Mouse (Mus musculus): ENCODE results near the gene Il22ra2. TPM values are rescaled to one million over a fixed set of nuclear protein-coding genes. Genes with fewer than 3 reads are reported as not detected.

The Il22ra2 gene
- total and polyA plus RNA-seq, 3 experiments, result 0.13 TPM; not detected in 2

GRCm38 (mm10) chr10:19598091-19598490 is 23.7 kb upstream of the Il22ra2 start:
- dilution Hi-C loops (cut with MboI; ENCODE audit: extremely low pct_ligation_motif_present, extremely low pct_unique_long_range_greater_than_20kb, low sequenced_read_pairs), result no loop called here
- in situ Hi-C loops (cut with MboI; ENCODE audit: low pct_ligation_motif_present, low pct_unique_long_range_greater_than_20kb, low sequenced_read_pairs), result loop anchor here (10.0 kb wide), 1 partner anchor 63 kb away; no protein-coding TSS in a partner anchor
- Histone ChIP-seq H3K27me3 (replicated peaks) (no peaks in the 10 kb centered on the region), H3K4me2 (ENCODE audit: insufficient read depth, low read depth, poor library complexity, severe bottlenecking) (no peak overlapping the region), H3K36me3 (replicated peaks in 1 of 2; ENCODE audit: control insufficient read depth in 1 of 2, insufficient read depth in 1 of 2, low read length in 1 of 2) (peaks cover 32 to 74% of the 10 kb centered on the region in 2 experiments), H3K9me3 (replicated peaks; ENCODE audit: low read length) (peaks cover 10% of the 10 kb centered on the region), H3K4me3 (replicated peaks in 1 of 3; ENCODE audit: low read depth in 2 of 3, low read length in 2 of 3, poor library complexity in 1 of 3) (no peak overlapping the region), H3K27ac (ENCODE audit: insufficient read depth, low read depth) (no peak overlapping the region), H3K4me1 (ENCODE audit: control insufficient read depth in 1 of 2, insufficient read depth in 2 of 2) (peaks cover 5 to 43% of the 10 kb centered on the region in 2 experiments; a peak in 3 of 4 replicates), H3K79me2 (replicated peaks; ENCODE audit: control insufficient read depth, extremely low read depth, insufficient read depth, poor library complexity, severe bottlenecking) (peaks cover 2% of the 10 kb centered on the region), H3K9ac (ENCODE audit: insufficient read depth, low read depth) (no peak overlapping the region)
- TF ChIP-seq ETS1 (conservative IDR thresholded peaks at IDR 0.05; ENCODE audit: low read depth, low read length) (no peak), JUND (conservative IDR thresholded peaks at IDR 0.05; ENCODE audit: low read depth, low read length) (no peak), BHLHE40 (IDR thresholded peaks at IDR 0.05; ENCODE audit: low read depth, low read length) (no peak), RCOR1 (conservative IDR thresholded peaks at IDR 0.05; ENCODE audit: low read depth, low read length) (no peak), CHD2 (IDR thresholded peaks at IDR 0.05; ENCODE audit: low read length) (no peak), ZMIZ1 (IDR thresholded peaks at IDR 0.05; ENCODE audit: low read depth, low read length) (no peak), CTCF (conservative IDR thresholded peaks at IDR 0.05 in 1 of 2, IDR thresholded peaks at IDR 0.05 in 1 of 2; ENCODE audit: low read depth in 2 of 2, low read length in 2 of 2) (no peak), GABPA (IDR thresholded peaks at IDR 0.05; ENCODE audit: insufficient replicate concordance, low read depth, low read length) (no peak), E2F4 (IDR thresholded peaks at IDR 0.05; ENCODE audit: insufficient replicate concordance, low read depth, low read length) (no peak), SMC3 (IDR thresholded peaks at IDR 0.05; ENCODE audit: low read depth, low read length) (no peak), KAT2A (IDR thresholded peaks at IDR 0.05; ENCODE audit: insufficient replicate concordance, low read length) (no peak)
- peak; percentile 12 for DNase-seq (ENCODE audit: extremely low read depth)

GRCm38 (mm10) chr10:19599331-19600092 is 22.3 kb upstream of the Il22ra2 start:
- Histone ChIP-seq H3K4me2 (ENCODE audit: insufficient read depth, low read depth, poor library complexity, severe bottlenecking) (no peak overlapping the region), H3K79me2 (replicated peaks; ENCODE audit: control insufficient read depth, extremely low read depth, insufficient read depth, poor library complexity, severe bottlenecking) (peaks cover 2% of the 10 kb centered on the region; the same call in 1 of the 2 replicates), H3K4me1 (ENCODE audit: control insufficient read depth in 1 of 2, insufficient read depth in 2 of 2) (peaks cover 1 to 29% of the 10 kb centered on the region in 2 experiments; a peak in 2 of 4 replicates), H3K9me3 (replicated peaks; ENCODE audit: low read length) (peaks cover 10% of the 10 kb centered on the region), H3K36me3 (replicated peaks in 1 of 2; ENCODE audit: control insufficient read depth in 1 of 2, insufficient read depth in 1 of 2, low read length in 1 of 2) (peaks cover 43 to 84% of the 10 kb centered on the region in 2 experiments), H3K4me3 (replicated peaks in 1 of 3; ENCODE audit: low read depth in 2 of 3, low read length in 2 of 3, poor library complexity in 1 of 3) (no peak overlapping the region), H3K27me3 (replicated peaks) (no peaks in the 10 kb centered on the region), H3K9ac (ENCODE audit: insufficient read depth, low read depth) (no peak overlapping the region), H3K27ac (ENCODE audit: insufficient read depth, low read depth) (no peak overlapping the region)
- dilution Hi-C loops (cut with MboI; ENCODE audit: extremely low pct_ligation_motif_present, extremely low pct_unique_long_range_greater_than_20kb, low sequenced_read_pairs) (no loop called here), in situ Hi-C loops (cut with MboI; ENCODE audit: low pct_ligation_motif_present, low pct_unique_long_range_greater_than_20kb, low sequenced_read_pairs) (loop anchor here (5.0 to 10.0 kb wide), 2 partner anchors 65 to 93 kb away; no protein-coding TSS in a partner anchor)
- TF ChIP-seq RCOR1 (conservative IDR thresholded peaks at IDR 0.05; ENCODE audit: low read depth, low read length), result no peak
- DNase-seq (ENCODE audit: extremely low read depth), result no peak

DNA sequence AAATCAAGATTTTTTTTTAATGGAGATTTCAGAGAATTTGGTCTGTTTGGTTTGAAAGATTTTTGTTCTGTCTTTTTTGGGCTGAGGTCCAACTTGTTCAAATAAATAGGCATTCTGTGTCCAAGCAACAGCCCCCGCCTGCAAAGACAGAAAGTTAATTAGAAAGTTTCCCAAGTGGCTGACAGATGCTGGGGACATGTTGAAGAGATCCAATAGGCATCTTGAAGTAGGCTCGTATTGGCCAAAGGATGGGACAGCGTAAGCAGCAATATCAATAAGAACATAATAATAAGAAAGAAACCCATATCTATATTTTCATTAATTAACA is 21.7 kb upstream of the Il22ra2 start:
- no peaks in the 10 kb centered on the region for H3K27me3 ChIP-seq (replicated peaks)
- no peak for TF ChIP-seq JUND (conservative IDR thresholded peaks at IDR 0.05; ENCODE audit: low read depth, low read length)
- no peak for TF ChIP-seq CHD1 (IDR thresholded peaks at IDR 0.05; ENCODE audit: low read depth, low read length)
- no peak for TF ChIP-seq RAD21 (IDR thresholded peaks at IDR 0.05; ENCODE audit: low read depth, low read length)
- H3K27ac ChIP-seq (ENCODE audit: insufficient read depth, low read depth), result no peak overlapping the region
- DNase-seq (ENCODE audit: extremely low read depth), result no peak
- no peak overlapping the region for H3K4me2 ChIP-seq (ENCODE audit: insufficient read depth, low read depth, poor library complexity, severe bottlenecking)
- in situ Hi-C loops (cut with MboI; ENCODE audit: low pct_ligation_motif_present, low pct_unique_long_range_greater_than_20kb, low sequenced_read_pairs) (loop anchor here (5.0 kb wide), 1 partner anchor 92 kb away; no protein-coding TSS in a partner anchor), dilution Hi-C loops (cut with MboI; ENCODE audit: extremely low pct_ligation_motif_present, extremely low pct_unique_long_range_greater_than_20kb, low sequenced_read_pairs) (no loop called here)
- H3K9me3 ChIP-seq (replicated peaks; ENCODE audit: low read length), result peaks cover 10% of the 10 kb centered on the region
- H3K79me2 ChIP-seq (replicated peaks; ENCODE audit: control insufficient read depth, extremely low read depth, insufficient read depth, poor library complexity, severe bottlenecking), result 0 out of 2 replicates have a peak, but pooled peaks cover 2% of the 10 kb centered on the region
- H3K4me3 ChIP-seq (replicated peaks in 1 of 3; ENCODE audit: low read depth in 2 of 3, low read length in 2 of 3, poor library complexity in 1 of 3), result no peak overlapping the region
- no peak overlapping the region for H3K9ac ChIP-seq (ENCODE audit: insufficient read depth, low read depth)
- peaks cover 49 to 88% of the 10 kb centered on the region in 2 experiments for H3K36me3 ChIP-seq (replicated peaks in 1 of 2; ENCODE audit: control insufficient read depth in 1 of 2, insufficient read depth in 1 of 2, low read length in 1 of 2)
- peaks cover 0 to 24% of the 10 kb centered on the region in 2 experiments; a peak in 2 of 4 replicates for H3K4me1 ChIP-seq (ENCODE audit: control insufficient read depth in 1 of 2, insufficient read depth in 2 of 2)

Data from CH12.LX (cell line).